Mouse (Mus musculus) cerebellum, adult 2 months (tissue): ENCODE results near the gene Gzmd.

ENCODE experiments used
- CTCF ChIP-seq: fragments of 200-500 bp; IDR thresholded peaks from 2 replicates; pipeline ENCODE4 v1.5.1; 2011; ENCODE audit warnings: low read depth, mild to moderate bottlenecking, control low read depth, low read length, moderate library complexity, borderline replicate concordance; ENCODE audit not compliant: insufficient read depth
- POLR2A ChIP-seq: fragments of 200-500 bp; IDR thresholded peaks from 2 replicates; pipeline ENCODE4 v1.6.1; 2011; ENCODE audit warnings: low read length, control low read depth, borderline replicate concordance; ENCODE audit not compliant: insufficient read depth

- TF ChIP-seq POLR2A (no peak), CTCF (no peak)
Observed at GRCm38 (mm10) chr14:56086711-56087110, 45.7 kb downstream of the Gzmd start.
